Mouse (Mus musculus) bone marrow, adult 2 months (tissue): ENCODE results near the gene Ppp1r14b.

Source experiments
- CTCF ChIP-seq: fragments of 200-500 bp; IDR thresholded peaks from 2 replicates; pipeline ENCODE4 v1.5.1; 2011; ENCODE audit warnings: low read length, control low read depth; ENCODE audit not compliant: control insufficient read depth, insufficient read depth
- POLR2A ChIP-seq: fragments of 200-500 bp; IDR thresholded peaks from 2 replicates; pipeline ENCODE4 v1.6.1; 2011; ENCODE audit warnings: low read depth, mild to moderate bottlenecking, control low read depth, low read length, borderline replicate concordance; ENCODE audit not compliant: control insufficient read depth

DNA sequence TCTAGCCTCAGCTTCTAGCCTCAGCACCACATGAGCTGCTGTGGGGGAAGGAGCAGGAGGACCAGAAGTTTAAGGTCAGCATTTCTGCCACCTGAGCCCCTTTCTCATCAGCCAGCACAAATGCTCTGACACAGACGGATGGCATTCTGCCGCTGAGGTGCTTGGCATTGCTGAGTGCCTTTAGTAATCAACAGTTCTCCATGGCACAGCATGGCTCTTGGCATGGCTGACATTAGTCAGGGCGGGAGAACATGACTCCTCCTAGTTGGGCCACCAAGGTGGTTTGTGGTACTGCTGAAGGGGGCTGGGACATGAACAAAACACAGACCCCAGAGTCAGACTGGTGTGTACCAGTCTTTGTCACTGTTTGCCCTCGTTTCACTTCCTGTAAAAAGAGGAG is 26.6 kb upstream of the Ppp1r14b start:
- TF ChIP-seq CTCF = no peak
- TF ChIP-seq POLR2A = no peak
